Mouse (Mus musculus) liver, embryonic 14.5 days (tissue): ENCODE measurements around the gene Zdhhc13. TPM values are rescaled to one million over a fixed set of nuclear protein-coding genes. Genes with fewer than 3 reads are reported as not detected.

Source experiments
- ATAC-seq: fragments of 200-750 bp; cut with Nextera tagmentation; 2 replicates; pipeline ENCODE4 v1.8.0; 2017; ENCODE audit warnings: moderate number of reproducible peaks, mild to moderate bottlenecking, moderate library complexity; ENCODE audit not compliant: insufficient read depth
- DNase-seq, 3 experiments: peaks; one replicate each; pipeline ENCODE4 v3.0.0-alpha.2; 2012 to 2013; ENCODE audit warnings: low read depth in 3 of 3, low spot score in 3 of 3
- H3K27ac ChIP-seq: fragments of 300-500 bp; sonication (generic); 2 replicates; pipeline ENCODE4 v1.5.1; 2014; ENCODE audit warnings: moderate library complexity, mild to moderate bottlenecking, control low read depth, inconsistent platforms
- H3K27me3 ChIP-seq: fragments of 300-500 bp; sonication (generic); 2 replicates; pipeline ENCODE4 v1.6.1; 2014; ENCODE audit warnings: mild to moderate bottlenecking, low read length, moderate library complexity; ENCODE audit not compliant: control insufficient read depth, insufficient read depth
- H3K36me3 ChIP-seq: fragments of 300-500 bp; sonication (generic); replicated peaks from 2 replicates; pipeline ENCODE4 v1.6.1; 2014; ENCODE audit warnings: low read depth; ENCODE audit not compliant: control insufficient read depth, insufficient read depth
- H3K4me1 ChIP-seq, 2 experiments: fragments of 200-500 bp in 1 of 2; fragments of 300-500 bp in 1 of 2; sonication (generic) in 1 of 2; replicated peaks; 2 replicates each; pipeline ENCODE4 v1.6.1; 2012 to 2014; ENCODE audit warnings: antibody characterized with exemption in 1 of 2, inconsistent platforms in 1 of 2, low read length in 1 of 2; ENCODE audit not compliant: control insufficient read depth in 2 of 2, insufficient read depth in 2 of 2
- H3K4me2 ChIP-seq: fragments of 300-500 bp; sonication (generic); 2 replicates; pipeline ENCODE4 v1.6.1; 2014; ENCODE audit warnings: low read depth, mild to moderate bottlenecking, control low read depth, moderate library complexity
- H3K4me3 ChIP-seq, 2 experiments: fragments of 200-500 bp in 1 of 2; fragments of 300-500 bp in 1 of 2; sonication (generic) in 1 of 2; 2 replicates each; pipeline ENCODE4 v1.5.1; 2012 to 2014; ENCODE audit warnings: low read depth in 2 of 2, low read length in 2 of 2, mild to moderate bottlenecking in 2 of 2, control low read depth in 1 of 2, inconsistent platforms in 1 of 2, moderate library complexity in 1 of 2; ENCODE audit not compliant: insufficient read depth in 1 of 2
- H3K9ac ChIP-seq: fragments of 300-500 bp; sonication (generic); replicated peaks from 2 replicates; pipeline ENCODE4 v1.6.1; 2014; ENCODE audit warnings: mild to moderate bottlenecking, control low read depth, moderate library complexity
- H3K9me3 ChIP-seq: fragments of 300-500 bp; sonication (generic); 2 replicates; pipeline ENCODE4 v1.6.1; 2016; ENCODE audit warnings: low read length, mixed read lengths; ENCODE audit not compliant: control insufficient read depth
- CTCF ChIP-seq: IDR thresholded peaks from 2 replicates; pipeline ENCODE4 v1.5.1; 2016; ENCODE audit warnings: antibody characterized with exemption, low read depth, control low read depth
- EP300 ChIP-seq: IDR thresholded peaks from 2 replicates; pipeline ENCODE4 v1.6.1; 2016; ENCODE audit warnings: antibody characterized with exemption, low read depth
- WGBS: fragments of 180-500 bp; shearing (Covaris S2); extraction: QIAGEN DNeasy Blood & Tissue Kit; methylation state at CpG from one replicate; pipeline ENCODE4 v1.1.7; 2014; ENCODE audit not compliant: insufficient replicate concordance; 5-methylcytosine and 5-hydroxymethylcytosine counted together
- polyA plus RNA-seq, 2 experiments: library from polyadenylated mRNA; depleted of rRNA in 1 of 2; stranded (reverse) in 1 of 2; unstranded in 1 of 2; fragments of >200 nt; fragmentation: Nextera tagmentation in 1 of 2; extraction: Ambion mirVana in 1 of 2; gene quantifications; 2 replicates each; pipeline versions ENCODE4 v1.2.1 to v1.2.3; 2012 to 2014

The Zdhhc13 gene
- polyA plus RNA-seq, 2 experiments, result 9.4 to 13.5 TPM

- no peak for TF ChIP-seq CTCF
- TF ChIP-seq EP300, result no peak
- Histone ChIP-seq H3K4me1 (peaks cover 3 to 11% of the 10 kb centered on the region in 2 experiments), H3K27me3 (no peaks in the 10 kb centered on the region), H3K36me3 (no peaks in the 10 kb centered on the region), H3K9me3 (no peaks in the 10 kb centered on the region), H3K4me2 (no peak overlapping the region), H3K4me3 (no peak overlapping the region), H3K27ac (no peak overlapping the region), H3K9ac (no peak overlapping the region)
- ATAC-seq (no peak), DNase-seq (no peak)
- 65% methylated on average over 13 of the region's 13 CpGs for WGBS
These were observed 64.7 kb downstream of the Zdhhc13 start for GRCm38 (mm10) chr7:48853496-48853895.

- WGBS, result 76% methylated on average over 3 of the region's 3 CpGs
- DNase-seq (no peak), ATAC-seq (no peak)
- Histone ChIP-seq H3K4me2 (no peak overlapping the region), H3K9ac (no peak overlapping the region), H3K36me3 (no peaks in the 10 kb centered on the region), H3K4me3 (no peak overlapping the region), H3K4me1 (peaks cover 3 to 17% of the 10 kb centered on the region in 2 experiments), H3K27me3 (no peaks in the 10 kb centered on the region), H3K9me3 (no peaks in the 10 kb centered on the region), H3K27ac (no peak overlapping the region)
- no peak for TF ChIP-seq CTCF
- no peak for TF ChIP-seq EP300
These were observed 66.7 kb downstream of the Zdhhc13 start for GRCm38 (mm10) chr7:48855461-48855860.

GRCm38 (mm10) chr7:48858257-48858656 is 69.5 kb downstream of the Zdhhc13 start:
- Histone ChIP-seq H3K27me3 (no peaks in the 10 kb centered on the region), H3K9ac (no peak overlapping the region), H3K4me1 (peaks cover 0 to 8% of the 10 kb centered on the region in 2 experiments; a peak in 3 of 4 replicates), H3K27ac (no peak overlapping the region), H3K4me2 (no peak overlapping the region), H3K4me3 (no peak overlapping the region), H3K9me3 (no peaks in the 10 kb centered on the region), H3K36me3 (no peaks in the 10 kb centered on the region; the same call in 1 of the 2 replicates)
- 39% methylated on average over 1 of the region's 1 CpGs for WGBS
- DNase-seq, result no peak
- no peak for ATAC-seq
- TF ChIP-seq EP300, result no peak

- H3K9ac ChIP-seq, result no peak overlapping the region
- ATAC-seq, result no peak
- DNase-seq, result no peak
- 16% methylated on average over 4 of the region's 4 CpGs for WGBS
- H3K9me3 ChIP-seq, result no peaks in the 10 kb centered on the region
- peaks cover 0 to 6% of the 10 kb centered on the region in 2 experiments; a peak in 3 of 4 replicates for H3K4me1 ChIP-seq
- H3K4me2 ChIP-seq, result no peak overlapping the region
- no peak for TF ChIP-seq EP300
- no peak for TF ChIP-seq CTCF
- no peaks in the 10 kb centered on the region for H3K27me3 ChIP-seq
- no peaks in the 10 kb centered on the region; the same call in 1 of the 2 replicates for H3K36me3 ChIP-seq
- no peak overlapping the region for H3K4me3 ChIP-seq
- no peak overlapping the region for H3K27ac ChIP-seq
These were observed 70.6 kb downstream of the Zdhhc13 start for GRCm38 (mm10) chr7:48859362-48859761.

- ATAC-seq, result no peak
- Histone ChIP-seq H3K27me3 (no peaks in the 10 kb centered on the region), H3K4me2 (no peak overlapping the region), H3K27ac (no peak overlapping the region), H3K9me3 (no peaks in the 10 kb centered on the region), H3K36me3 (peaks cover 12% of the 10 kb centered on the region), H3K4me3 (no peak overlapping the region), H3K9ac (no peak overlapping the region), H3K4me1 (peaks cover 0 to 10% of the 10 kb centered on the region in 2 experiments; a peak in 3 of 4 replicates)
- WGBS, result 44% methylated on average over 1 of the region's 1 CpGs
- DNase-seq, result no peak
- no peak for TF ChIP-seq EP300
- no peak for TF ChIP-seq CTCF
These were observed 72.1 kb downstream of the Zdhhc13 start for GRCm38 (mm10) chr7:48860948-48861347.
